Mouse (Mus musculus): ENCODE measurements at regions not wholly inside any gene's neighbourhood (a gene's known extent, or its start where the extent isn't known, plus 50 kb on each side); places are given as distances from the start of the nearest gene placed in this dataset.

DNA sequence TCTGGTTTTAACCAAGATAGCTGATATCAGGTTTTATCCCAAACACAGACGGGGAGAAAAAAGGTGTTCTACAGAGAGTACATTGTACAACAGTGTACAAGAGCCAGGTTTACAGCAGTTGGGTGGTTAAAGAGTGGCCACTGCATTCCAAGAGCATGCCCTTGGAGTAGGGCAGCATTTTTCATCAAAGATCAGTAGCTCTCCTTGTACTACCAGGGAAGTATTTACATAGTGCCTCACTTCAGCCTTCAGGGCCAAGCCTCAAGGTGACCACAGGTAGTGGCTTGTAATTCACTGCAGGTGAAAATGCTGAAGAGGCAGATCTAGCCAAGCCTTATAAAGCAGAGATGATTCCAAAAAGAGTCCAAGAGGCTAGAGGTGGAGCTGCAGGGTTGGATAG lies 190.8 kb downstream of the Isl1 start:
- no peaks in the 10 kb centered on the region for H3K9me3 ChIP-seq (ENCODE audit: control insufficient read depth, low read length)
- no peak overlapping the region for H3K27ac ChIP-seq (ENCODE audit: low read length)
- H3K9ac ChIP-seq (replicated peaks; ENCODE audit: low read depth, low read length), result no peak overlapping the region
- ATAC-seq, result no peak
- H3K36me3 ChIP-seq (ENCODE audit: control insufficient read depth, insufficient read depth), result no peaks in the 10 kb centered on the region
- 97% methylated on average over 1 of the region's 1 CpGs for WGBS
- no peak overlapping the region for H3K4me3 ChIP-seq (replicated peaks; ENCODE audit: low read length)
- no peaks in the 10 kb centered on the region for H3K27me3 ChIP-seq (replicated peaks; ENCODE audit: control insufficient read depth, insufficient read depth, low read length)
- no peaks in the 10 kb centered on the region for H3K4me1 ChIP-seq (replicated peaks; ENCODE audit: control insufficient read depth, insufficient read depth, low read length)
- H3K4me2 ChIP-seq (ENCODE audit: low read length), result no peak overlapping the region

DNA sequence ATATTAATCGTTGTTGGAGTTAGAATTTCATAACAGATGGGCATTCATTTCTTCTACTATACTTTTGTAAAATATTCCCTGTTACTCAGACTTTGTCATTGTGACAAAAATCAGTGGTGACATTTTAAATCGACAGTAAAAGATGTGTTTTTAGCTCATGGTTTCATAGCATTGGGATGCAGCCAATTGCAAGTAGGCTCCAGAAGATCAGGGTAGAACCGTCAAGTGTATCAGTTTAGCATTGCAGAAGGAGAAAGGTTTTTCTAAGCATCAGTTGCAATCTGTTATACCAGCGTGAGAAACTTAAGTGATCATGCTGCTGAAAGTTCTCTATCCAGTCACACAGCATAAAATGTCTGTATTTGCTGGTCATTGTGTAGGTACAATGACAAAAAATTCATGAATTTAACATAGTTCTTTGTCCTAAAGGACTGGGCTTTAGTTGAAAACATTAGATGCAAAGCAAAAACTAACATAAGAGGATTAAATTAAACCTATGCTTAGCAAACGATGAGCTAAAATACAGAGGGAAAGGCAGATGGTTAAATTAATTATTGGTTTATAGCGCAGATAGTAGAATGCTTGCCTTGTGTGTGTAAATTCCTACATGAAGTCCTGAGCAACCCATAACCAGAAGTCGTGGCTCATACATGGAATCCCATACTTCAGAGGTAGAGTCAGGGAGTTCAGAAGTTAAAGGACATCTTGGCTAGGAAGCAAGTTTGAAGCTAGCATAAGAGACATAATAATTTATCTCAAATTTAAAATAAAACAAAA lies 198.3 kb downstream of the Isl1 start:
- no peaks in the 10 kb centered on the region for H3K27me3 ChIP-seq (replicated peaks; ENCODE audit: control insufficient read depth, insufficient read depth, low read length)
- H3K27ac ChIP-seq (ENCODE audit: low read length), result peak overlapping the region; percentile 61; the same call in 1 of the 2 replicates
- no peaks in the 10 kb centered on the region for H3K36me3 ChIP-seq (ENCODE audit: control insufficient read depth, insufficient read depth)
- H3K4me1 ChIP-seq (replicated peaks; ENCODE audit: control insufficient read depth, insufficient read depth, low read length), result no peaks in the 10 kb centered on the region
- peak; percentile 95 for ATAC-seq
- no peak overlapping the region for H3K4me3 ChIP-seq (replicated peaks; ENCODE audit: low read length)
- H3K9me3 ChIP-seq (ENCODE audit: control insufficient read depth, low read length), result no peaks in the 10 kb centered on the region
- no peak overlapping the region for H3K4me2 ChIP-seq (ENCODE audit: low read length)
- 53% methylated on average over 7 of the region's 7 CpGs for WGBS
- H3K9ac ChIP-seq (replicated peaks; ENCODE audit: low read depth, low read length), result no peak overlapping the region

DNA sequence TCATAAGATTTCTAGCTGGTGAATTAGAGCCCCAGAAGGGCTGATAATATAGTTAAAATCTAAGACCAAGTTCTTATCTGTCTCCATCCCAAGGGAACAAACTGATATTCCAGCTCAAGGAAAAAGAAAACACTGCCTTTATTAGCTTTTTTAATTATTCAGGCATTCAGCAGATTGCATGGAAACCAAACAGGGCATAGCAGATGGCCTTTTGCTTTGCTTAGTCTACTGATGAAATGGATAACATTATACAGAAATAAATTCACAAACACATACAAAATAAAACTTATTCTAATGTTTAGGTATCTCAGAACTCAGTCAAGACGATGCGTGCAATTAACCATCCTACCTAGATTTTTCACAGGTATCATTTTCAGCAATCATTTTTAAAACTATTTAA lies 198.9 kb downstream of the Isl1 start:
- peak; percentile 71 for ATAC-seq

DNA sequence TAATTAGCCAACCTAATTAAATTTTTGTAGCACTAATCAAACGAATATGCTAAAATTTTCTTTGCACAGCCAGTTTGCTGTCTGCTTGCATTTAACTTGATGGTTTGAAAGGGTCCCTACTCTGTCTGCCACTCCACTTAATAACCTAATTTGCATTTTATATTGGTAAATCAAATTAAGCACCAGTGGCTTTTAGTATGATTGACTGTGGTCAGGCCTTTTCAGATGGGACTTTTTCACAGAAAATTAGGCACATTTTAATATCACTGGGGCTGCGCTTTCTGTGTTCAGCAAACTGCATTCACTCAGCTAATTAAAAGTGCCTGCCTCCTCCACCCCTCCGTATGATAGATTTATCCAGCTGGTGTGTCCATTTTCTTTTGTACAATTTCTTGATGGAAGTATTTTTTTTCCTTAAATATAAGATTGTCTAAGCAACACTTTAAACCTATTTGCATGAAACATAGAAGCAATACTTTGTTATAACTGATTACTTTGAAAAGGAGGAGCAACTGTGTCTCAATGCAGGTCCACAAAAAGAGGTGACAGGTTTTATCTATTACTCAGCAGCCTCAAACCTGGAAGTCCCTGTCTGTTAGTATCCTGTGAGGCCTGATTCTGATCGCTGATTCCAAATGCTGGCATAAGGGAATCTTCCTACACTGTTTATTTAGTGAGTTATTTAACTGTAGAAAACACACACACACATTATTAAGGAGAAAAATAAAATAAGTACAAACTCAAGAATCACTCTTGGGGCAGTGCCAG lies 221.8 kb downstream of the Isl1 start:
- H3K36me3 ChIP-seq (ENCODE audit: control insufficient read depth, insufficient read depth), result no peaks in the 10 kb centered on the region
- ATAC-seq, result peak; percentile 98
- no peaks in the 10 kb centered on the region for H3K4me1 ChIP-seq (replicated peaks; ENCODE audit: control insufficient read depth, insufficient read depth, low read length)
- 15% methylated on average over 4 of the region's 4 CpGs for whole genome bisulfite sequencing
- H3K4me2 ChIP-seq (ENCODE audit: low read length), result no peak overlapping the region
- H3K27ac ChIP-seq (ENCODE audit: low read length), result peak overlapping the region; percentile 33; the same call in 1 of the 2 replicates
- no peaks in the 10 kb centered on the region for H3K9me3 ChIP-seq (ENCODE audit: control insufficient read depth, low read length)
- H3K4me3 ChIP-seq (replicated peaks; ENCODE audit: low read length), result no peak overlapping the region
- no peaks in the 10 kb centered on the region for H3K27me3 ChIP-seq (replicated peaks; ENCODE audit: control insufficient read depth, insufficient read depth, low read length)
- H3K9ac ChIP-seq (replicated peaks; ENCODE audit: low read depth, low read length), result no peak overlapping the region

More for the DNA sequence above, 198.9 kb downstream of the Isl1 start:
- Histone ChIP-seq H3K9me3 (ENCODE audit: control insufficient read depth, low read length) (no peaks in the 10 kb centered on the region), H3K27me3 (replicated peaks; ENCODE audit: control insufficient read depth, insufficient read depth, low read length) (no peaks in the 10 kb centered on the region), H3K27ac (ENCODE audit: low read length) (no peak overlapping the region), H3K9ac (replicated peaks; ENCODE audit: low read depth, low read length) (no peak overlapping the region), H3K4me1 (replicated peaks; ENCODE audit: control insufficient read depth, insufficient read depth, low read length) (no peaks in the 10 kb centered on the region), H3K36me3 (ENCODE audit: control insufficient read depth, insufficient read depth) (no peaks in the 10 kb centered on the region), H3K4me2 (ENCODE audit: low read length) (no peak overlapping the region), H3K4me3 (replicated peaks; ENCODE audit: low read length) (no peak overlapping the region)
- WGBS, result 86% methylated on average over 2 of the region's 2 CpGs

DNA sequence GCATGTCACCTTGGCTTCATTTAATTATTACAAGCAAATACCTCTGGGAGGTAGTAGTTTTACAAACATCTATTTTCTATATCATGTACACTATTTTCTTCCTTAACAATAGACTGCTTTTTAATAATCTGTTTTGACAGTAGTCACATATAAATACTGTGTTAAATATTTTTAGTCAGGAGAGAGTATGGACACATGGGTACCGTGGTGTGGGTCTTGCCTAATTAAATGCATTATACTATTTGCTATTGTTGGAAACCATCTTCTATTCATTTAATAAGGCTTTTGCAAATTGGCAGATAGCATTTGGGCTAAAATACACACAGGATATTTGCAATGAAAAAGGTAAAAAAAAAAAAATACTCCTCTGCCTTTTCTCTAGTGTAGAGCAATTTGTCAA lies 222.3 kb downstream of the Isl1 start:
- no peak overlapping the region for H3K9ac ChIP-seq (replicated peaks; ENCODE audit: low read depth, low read length)
- no peaks in the 10 kb centered on the region for H3K27me3 ChIP-seq (replicated peaks; ENCODE audit: control insufficient read depth, insufficient read depth, low read length)
- no peak overlapping the region for H3K4me3 ChIP-seq (replicated peaks; ENCODE audit: low read length)
- 4% methylated on average over 1 of the region's 1 CpGs for WGBS
- H3K36me3 ChIP-seq (ENCODE audit: control insufficient read depth, insufficient read depth), result no peaks in the 10 kb centered on the region
- H3K27ac ChIP-seq (ENCODE audit: low read length), result no peak overlapping the region
- peak; percentile 47; the same call in 1 of the 2 replicates for ATAC-seq
- H3K4me1 ChIP-seq (replicated peaks; ENCODE audit: control insufficient read depth, insufficient read depth, low read length), result no peaks in the 10 kb centered on the region
- H3K4me2 ChIP-seq (ENCODE audit: low read length), result no peak overlapping the region
- no peaks in the 10 kb centered on the region for H3K9me3 ChIP-seq (ENCODE audit: control insufficient read depth, low read length)

DNA sequence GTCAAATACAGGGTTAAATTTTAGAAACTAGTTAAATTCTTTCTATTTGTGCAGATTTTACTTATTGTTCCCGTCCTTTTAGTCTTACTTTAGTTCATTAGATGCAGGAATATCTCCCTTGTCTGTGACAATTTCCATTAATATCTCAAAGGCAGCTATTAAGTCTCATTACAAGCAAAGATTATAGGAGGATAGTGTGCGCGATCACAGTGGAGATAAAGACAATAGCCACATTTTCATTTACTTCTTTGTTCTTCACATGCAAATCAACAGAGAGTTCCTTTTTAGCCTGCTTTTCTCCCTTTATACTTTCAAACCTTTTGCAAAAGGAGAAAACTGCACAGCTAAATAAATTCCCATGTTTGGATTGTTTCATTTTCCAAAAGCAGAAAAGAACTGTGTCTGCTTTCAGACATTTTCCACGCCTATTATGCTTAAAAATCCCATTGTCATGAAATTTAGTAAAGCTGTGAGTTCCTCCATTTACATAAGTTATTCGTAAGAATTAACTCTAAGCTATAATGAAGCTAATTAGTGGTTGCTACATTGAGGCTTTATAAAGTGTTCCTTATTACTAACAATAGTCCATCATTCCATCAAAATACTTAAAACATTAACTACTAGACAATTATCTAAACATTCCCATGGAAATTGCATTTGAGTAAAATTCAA lies 252.4 kb downstream of the Isl1 start:
- H3K27me3 ChIP-seq (replicated peaks; ENCODE audit: control insufficient read depth, insufficient read depth, low read length), result no peaks in the 10 kb centered on the region
- H3K27ac ChIP-seq (ENCODE audit: low read length), result no peak overlapping the region
- H3K4me2 ChIP-seq (ENCODE audit: low read length), result peak overlapping the region; percentile 13; the same call in 1 of the 2 replicates
- H3K4me1 ChIP-seq (replicated peaks; ENCODE audit: control insufficient read depth, insufficient read depth, low read length), result peaks cover 4% of the 10 kb centered on the region
- no peak overlapping the region for H3K4me3 ChIP-seq (replicated peaks; ENCODE audit: low read length)
- WGBS, result 18% methylated on average over 5 of the region's 5 CpGs
- no peak overlapping the region for H3K9ac ChIP-seq (replicated peaks; ENCODE audit: low read depth, low read length)
- no peaks in the 10 kb centered on the region for H3K9me3 ChIP-seq (ENCODE audit: control insufficient read depth, low read length)
- H3K36me3 ChIP-seq (ENCODE audit: control insufficient read depth, insufficient read depth), result no peaks in the 10 kb centered on the region
- peak; percentile 67 for ATAC-seq

DNA sequence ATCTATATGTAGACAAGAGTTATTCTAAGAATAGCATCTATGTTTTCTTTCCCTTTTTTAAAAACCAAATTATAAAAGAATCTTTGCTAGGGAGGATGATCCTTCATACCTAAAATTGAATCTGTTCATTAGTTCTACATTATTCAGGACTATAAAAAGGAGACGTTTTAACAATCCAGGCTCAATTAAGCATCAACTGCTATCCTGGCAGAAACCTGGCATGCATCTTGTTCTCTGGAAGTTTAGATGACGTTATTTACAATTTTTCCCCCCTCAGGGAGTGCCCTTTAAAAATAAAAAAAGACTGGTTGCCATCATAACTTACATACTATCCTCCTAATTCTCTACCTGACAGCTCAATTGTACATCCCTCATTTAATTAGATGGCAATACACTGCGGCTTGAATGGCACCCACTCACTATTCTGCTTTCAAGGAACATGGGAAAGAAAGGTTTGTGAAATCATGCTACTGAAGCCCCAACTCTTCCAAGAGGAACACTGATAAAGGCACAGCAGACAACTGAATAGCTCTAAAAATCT lies 253.3 kb downstream of the Isl1 start:
- Histone ChIP-seq H3K4me3 (replicated peaks; ENCODE audit: low read length) (no peak overlapping the region), H3K27me3 (replicated peaks; ENCODE audit: control insufficient read depth, insufficient read depth, low read length) (no peaks in the 10 kb centered on the region), H3K4me1 (replicated peaks; ENCODE audit: control insufficient read depth, insufficient read depth, low read length) (peaks cover 4% of the 10 kb centered on the region), H3K9me3 (ENCODE audit: control insufficient read depth, low read length) (no peaks in the 10 kb centered on the region), H3K36me3 (ENCODE audit: control insufficient read depth, insufficient read depth) (no peaks in the 10 kb centered on the region), H3K27ac (ENCODE audit: low read length) (no peak overlapping the region), H3K9ac (replicated peaks; ENCODE audit: low read depth, low read length) (no peak overlapping the region), H3K4me2 (ENCODE audit: low read length) (no peak overlapping the region)
- 20% methylated on average over 3 of the region's 3 CpGs for WGBS
- ATAC-seq, result peak; percentile 65

DNA sequence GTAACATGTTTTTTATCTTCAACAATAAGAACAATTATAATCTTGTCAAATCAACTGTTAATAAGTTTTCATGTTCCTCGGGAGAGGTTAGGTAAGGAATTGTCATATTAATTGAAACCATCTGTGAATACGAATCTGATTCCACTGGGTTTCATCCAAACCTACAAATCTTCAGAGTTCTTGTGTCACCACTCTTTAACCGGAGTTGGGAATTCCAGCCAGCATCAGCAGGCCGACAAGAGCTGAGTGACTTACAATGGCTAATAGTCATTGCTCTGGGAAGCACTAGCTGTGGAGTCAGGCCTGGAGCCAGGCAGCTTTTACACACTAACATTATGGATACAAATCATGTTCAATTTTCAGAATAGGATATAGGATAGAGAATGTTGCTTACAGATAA lies 273.3 kb downstream of the Isl1 start:
- no peak overlapping the region for H3K4me2 ChIP-seq (ENCODE audit: low read length)
- no peaks in the 10 kb centered on the region for H3K36me3 ChIP-seq (ENCODE audit: control insufficient read depth, insufficient read depth)
- H3K4me1 ChIP-seq (replicated peaks; ENCODE audit: control insufficient read depth, insufficient read depth, low read length), result no peaks in the 10 kb centered on the region
- H3K9me3 ChIP-seq (ENCODE audit: control insufficient read depth, low read length), result no peaks in the 10 kb centered on the region
- no peak overlapping the region for H3K4me3 ChIP-seq (replicated peaks; ENCODE audit: low read length)
- no peak overlapping the region for H3K27ac ChIP-seq (ENCODE audit: low read length)
- no peak for ATAC-seq
- no peak overlapping the region for H3K9ac ChIP-seq (replicated peaks; ENCODE audit: low read depth, low read length)
- H3K27me3 ChIP-seq (replicated peaks; ENCODE audit: control insufficient read depth, insufficient read depth, low read length), result no peaks in the 10 kb centered on the region
- WGBS, result 59% methylated on average over 4 of the region's 4 CpGs

DNA sequence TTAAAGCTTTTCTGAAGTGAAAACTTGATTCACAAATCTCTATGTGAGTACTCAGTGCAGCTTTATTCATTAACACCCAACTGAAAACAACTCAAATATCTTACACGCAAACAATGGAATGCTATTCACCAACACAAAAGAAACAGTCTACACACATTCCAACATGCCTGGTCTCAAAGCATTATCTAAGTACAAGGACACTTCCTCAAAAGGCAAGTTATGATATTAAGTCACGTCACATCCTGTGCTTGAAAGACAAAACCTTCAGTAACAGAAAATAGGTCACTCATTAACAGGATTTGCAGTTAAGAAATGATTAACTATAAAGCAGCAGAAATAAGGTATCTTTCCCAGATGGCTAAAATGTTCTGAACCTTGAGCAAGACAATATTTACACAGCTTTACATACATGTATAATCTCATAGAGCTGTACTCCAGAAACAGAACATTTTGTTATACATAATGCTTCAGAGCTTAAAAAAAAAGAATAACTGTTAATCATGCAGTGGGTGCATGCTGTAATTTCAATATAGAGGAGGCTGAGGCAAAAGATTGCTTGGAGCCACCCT lies 279.3 kb downstream of the Isl1 start:
- Histone ChIP-seq H3K27me3 (replicated peaks; ENCODE audit: control insufficient read depth, insufficient read depth, low read length) (no peaks in the 10 kb centered on the region), H3K27ac (ENCODE audit: low read length) (no peak overlapping the region), H3K4me3 (replicated peaks; ENCODE audit: low read length) (no peak overlapping the region), H3K9me3 (ENCODE audit: control insufficient read depth, low read length) (no peaks in the 10 kb centered on the region), H3K36me3 (ENCODE audit: control insufficient read depth, insufficient read depth) (no peaks in the 10 kb centered on the region), H3K4me1 (replicated peaks; ENCODE audit: control insufficient read depth, insufficient read depth, low read length) (no peaks in the 10 kb centered on the region), H3K4me2 (ENCODE audit: low read length) (no peak overlapping the region), H3K9ac (replicated peaks; ENCODE audit: low read depth, low read length) (no peak overlapping the region)
- WGBS, result 67% methylated on average over 2 of the region's 2 CpGs
- ATAC-seq, result no peak

Data from forebrain, embryonic 16.5 days (tissue).